Mouse (Mus musculus) liver, adult 2 months (tissue): ENCODE results near the gene Gm20388. TPM values are rescaled to one million over a fixed set of nuclear protein-coding genes. Genes with fewer than 3 reads are reported as not detected.

Source experiments
- DNase-seq: peaks from one replicate; pipeline ENCODE4 v3.0.0-alpha.2; 2011; ENCODE audit warnings: low read depth, low spot score; ENCODE audit errors: extremely low read depth
- H3K27ac ChIP-seq: fragments of 200-500 bp; replicated peaks from 2 replicates; pipeline ENCODE4 v1.5.1; 2012; ENCODE audit warnings: low read depth, mild to moderate bottlenecking, control low read depth, inconsistent platforms, low read length; ENCODE audit not compliant: insufficient read depth
- H3K27me3 ChIP-seq: fragments of 200-500 bp; 2 replicates; pipeline ENCODE4 v1.6.1; 2012; ENCODE audit warnings: mild to moderate bottlenecking, moderate library complexity, low read length, inconsistent platforms; ENCODE audit not compliant: control insufficient read depth, insufficient read depth
- H3K36me3 ChIP-seq: fragments of 200-500 bp; 2 replicates; pipeline ENCODE4 v1.6.1; 2012; ENCODE audit warnings: low read length, inconsistent platforms; ENCODE audit not compliant: control insufficient read depth, insufficient read depth
- H3K4me1 ChIP-seq: fragments of 200-500 bp; 2 replicates; pipeline ENCODE4 v1.6.1; 2011; ENCODE audit warnings: low read length; ENCODE audit not compliant: control insufficient read depth, insufficient read depth
- H3K4me3 ChIP-seq: fragments of 200-500 bp; 2 replicates; pipeline ENCODE4 v1.5.1; 2011; ENCODE audit warnings: low read depth, mild to moderate bottlenecking, control low read depth, low read length, moderate library complexity; ENCODE audit not compliant: insufficient read depth
- H3K79me2 ChIP-seq: fragments of 200-500 bp; 2 replicates; pipeline ENCODE4 v1.6.1; 2012; ENCODE audit warnings: inconsistent platforms, mild to moderate bottlenecking, low read length, moderate library complexity; ENCODE audit not compliant: control insufficient read depth, insufficient read depth
- H3K9ac ChIP-seq: fragments of 200-500 bp; 2 replicates; pipeline ENCODE4 v1.6.1; 2012; ENCODE audit warnings: low read depth, mild to moderate bottlenecking, control low read depth, inconsistent platforms, low read length
- CTCF ChIP-seq: fragments of 200-500 bp; IDR thresholded peaks from 2 replicates; pipeline ENCODE4 v1.5.1; 2011; ENCODE audit warnings: low read depth, low read length, control low read depth
- POLR2A ChIP-seq: fragments of 200-500 bp; IDR thresholded peaks from 2 replicates; pipeline ENCODE4 v1.6.1; 2011; ENCODE audit warnings: low read length, control low read depth; ENCODE audit not compliant: insufficient read depth; ENCODE audit errors: extremely low read depth
- WGBS: fragments of 180-500 bp; shearing (Covaris S2); methylation state at CpG from one replicate; pipeline ENCODE4 v1.1.7; 2018; 5-methylcytosine and 5-hydroxymethylcytosine counted together
- polyA plus RNA-seq: library from polyadenylated mRNA; depleted of rRNA; stranded (reverse); fragments of >200 nt; gene quantifications from 2 replicates; pipeline ENCODE4 v1.2.3, GENCODE M21; 2012
- total RNA-seq: library from RNA; depleted of rRNA; stranded (reverse); fragments of >200 nt; gene quantifications from 2 replicates; pipeline ENCODE4 v1.2.3, GENCODE M21; 2014

Gene Gm20388
- total and polyA plus RNA-seq, 2 experiments, result 6.4 to 19.9 TPM

DNA sequence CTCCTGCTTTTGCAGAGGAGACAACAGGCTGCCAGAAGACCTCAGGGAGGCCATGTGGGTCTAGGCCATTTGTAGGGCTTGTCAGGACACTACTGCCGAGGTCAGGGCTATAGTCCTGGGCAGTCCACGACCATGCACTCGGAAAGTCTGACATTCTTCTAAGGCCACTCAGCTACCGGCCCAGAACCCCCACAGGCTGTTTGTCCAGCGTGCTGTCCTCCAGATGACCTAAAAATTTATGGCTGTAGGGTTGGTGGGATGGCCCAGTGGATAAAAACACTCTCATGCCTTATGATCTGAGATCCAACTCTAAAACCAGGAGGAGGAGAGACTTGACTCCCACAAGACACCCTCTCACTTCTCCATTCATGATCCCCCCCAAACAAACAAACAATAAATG, 2753.0 kb downstream of the Gm20388 start:
- DNase-seq, result no peak
- TF ChIP-seq CTCF (no peak), POLR2A (no peak)
- H3K79me2 ChIP-seq, result no peaks in the 10 kb centered on the region
- H3K4me1 ChIP-seq, result no peaks in the 10 kb centered on the region
- no peaks in the 10 kb centered on the region for H3K36me3 ChIP-seq
- H3K4me3 ChIP-seq, result no peak overlapping the region
- no peak overlapping the region for H3K9ac ChIP-seq
- WGBS, result 79% methylated on average over 5 of the region's 5 CpGs
- no peaks in the 10 kb centered on the region for H3K27me3 ChIP-seq
- no peak overlapping the region for H3K27ac ChIP-seq

DNA sequence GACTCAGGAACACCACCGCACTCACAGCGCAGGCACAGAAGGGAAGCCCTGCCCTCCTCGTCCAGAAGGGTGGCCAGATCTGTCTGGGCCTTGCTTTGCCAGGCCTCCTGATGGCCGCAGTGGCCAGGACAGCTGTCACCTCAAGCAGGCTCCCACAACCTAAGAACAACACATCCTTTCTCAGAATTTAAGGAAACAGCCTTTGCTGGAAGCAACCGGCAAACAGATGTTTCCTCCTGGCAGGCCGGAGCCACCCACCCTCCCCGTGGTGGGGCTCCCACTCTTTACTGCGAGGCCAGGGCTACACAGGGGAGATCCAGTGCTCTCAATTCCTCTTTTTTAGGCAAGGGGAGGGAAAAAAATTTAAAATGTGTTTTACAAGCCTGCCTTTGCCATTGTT, 2754.6 kb downstream of the Gm20388 start:
- Histone ChIP-seq H3K9ac (no peak overlapping the region), H3K27ac (peak overlapping the region; percentile 58), H3K4me3 (no peak overlapping the region), H3K36me3 (no peaks in the 10 kb centered on the region), H3K4me1 (no peaks in the 10 kb centered on the region), H3K79me2 (no peaks in the 10 kb centered on the region), H3K27me3 (no peaks in the 10 kb centered on the region)
- WGBS, result 68% methylated on average over 8 of the region's 8 CpGs
- no peak for TF ChIP-seq POLR2A
- TF ChIP-seq CTCF, result no peak
- no peak for DNase-seq

DNA sequence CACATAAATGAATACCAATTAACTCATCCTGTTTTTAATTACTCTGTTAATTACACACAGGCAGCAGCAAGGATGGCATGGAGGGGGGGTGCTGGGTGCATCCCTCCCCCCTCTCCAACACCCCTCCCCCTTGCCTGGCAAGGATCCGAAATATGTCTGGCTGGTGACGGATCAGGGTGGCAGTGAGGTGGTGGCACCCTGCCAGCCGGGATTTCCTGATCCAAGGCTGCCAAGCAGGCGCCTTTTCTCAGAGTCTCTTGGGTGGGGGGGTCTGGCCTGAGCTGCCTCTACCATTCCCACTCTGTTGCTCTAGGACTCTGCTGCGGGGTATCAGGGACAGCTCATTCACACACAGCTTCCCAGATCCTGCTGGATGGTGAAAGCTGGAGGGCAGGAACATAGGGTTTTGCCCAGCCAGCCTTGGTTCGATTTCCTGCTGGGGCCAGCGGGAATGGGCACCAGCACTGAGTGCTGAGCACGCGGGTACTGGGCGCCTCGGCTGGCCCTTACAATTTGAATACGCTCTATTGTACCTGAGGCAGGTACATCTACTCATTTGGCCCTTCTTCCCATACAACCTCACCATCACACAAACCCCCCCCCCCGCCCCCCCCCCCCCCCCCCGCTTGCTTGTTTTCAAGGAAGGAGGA, 2755.2 kb downstream of the Gm20388 start:
- Histone ChIP-seq H3K4me3 (no peak overlapping the region), H3K36me3 (no peaks in the 10 kb centered on the region), H3K79me2 (no peaks in the 10 kb centered on the region), H3K9ac (no peak overlapping the region), H3K27me3 (no peaks in the 10 kb centered on the region), H3K4me1 (no peaks in the 10 kb centered on the region), H3K27ac (peak overlapping the region; percentile 58)
- 65% methylated on average over 13 of the region's 14 CpGs for WGBS
- TF ChIP-seq POLR2A (no peak), CTCF (no peak)
- no peak for DNase-seq

GRCm38 (mm10) chr8:122666338-122666764, 2755.7 kb downstream of the Gm20388 start:
- no peaks in the 10 kb centered on the region for H3K27me3 ChIP-seq
- TF ChIP-seq POLR2A (no peak), CTCF (no peak)
- no peak overlapping the region for H3K9ac ChIP-seq
- no peak for DNase-seq
- H3K4me1 ChIP-seq, result no peaks in the 10 kb centered on the region
- H3K4me3 ChIP-seq, result no peak overlapping the region
- WGBS, result 27% methylated on average over 9 of the region's 9 CpGs
- H3K27ac ChIP-seq, result no peak overlapping the region
- no peaks in the 10 kb centered on the region for H3K36me3 ChIP-seq
- H3K79me2 ChIP-seq, result no peaks in the 10 kb centered on the region

GRCm38 (mm10) chr8:122666827-122667226, 2756.2 kb downstream of the Gm20388 start:
- TF ChIP-seq CTCF (no peak), POLR2A (no peak)
- no peak overlapping the region for H3K4me3 ChIP-seq
- no peaks in the 10 kb centered on the region for H3K4me1 ChIP-seq
- no peaks in the 10 kb centered on the region for H3K27me3 ChIP-seq
- no peak for DNase-seq
- no peaks in the 10 kb centered on the region for H3K36me3 ChIP-seq
- H3K79me2 ChIP-seq, result no peaks in the 10 kb centered on the region
- H3K9ac ChIP-seq, result no peak overlapping the region
- 60% methylated on average over 12 of the region's 12 CpGs for WGBS
- H3K27ac ChIP-seq, result no peak overlapping the region

DNA sequence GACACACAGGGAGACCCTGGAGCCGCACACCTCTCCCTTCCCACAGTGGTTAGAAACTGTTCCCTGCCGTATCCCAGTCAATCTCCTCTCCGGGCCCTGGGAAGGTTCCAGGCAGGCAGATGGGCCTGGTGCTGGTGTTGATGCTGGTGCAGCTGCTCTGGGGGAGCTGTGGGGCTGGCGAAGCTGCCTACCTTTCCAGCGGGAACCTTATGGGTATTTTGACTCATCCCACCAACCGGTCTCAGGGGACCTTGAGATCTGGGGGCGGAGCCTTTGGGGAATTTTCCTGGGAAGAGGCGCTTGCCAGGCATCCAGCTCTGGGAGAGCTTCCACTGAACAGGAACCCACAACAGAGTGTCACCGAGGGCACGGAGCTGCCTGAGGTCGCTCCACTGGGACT, 2757.2 kb downstream of the Gm20388 start:
- H3K9ac ChIP-seq, result no peak overlapping the region
- no peak overlapping the region for H3K4me3 ChIP-seq
- no peak for DNase-seq
- 65% methylated on average over 11 of the region's 11 CpGs for WGBS
- no peaks in the 10 kb centered on the region for H3K36me3 ChIP-seq
- no peaks in the 10 kb centered on the region for H3K4me1 ChIP-seq
- H3K27me3 ChIP-seq, result no peaks in the 10 kb centered on the region
- no peaks in the 10 kb centered on the region for H3K79me2 ChIP-seq
- TF ChIP-seq POLR2A, result no peak
- no peak for TF ChIP-seq CTCF
- no peak overlapping the region for H3K27ac ChIP-seq
